Mouse (Mus musculus) liver, embryonic 15.5 days (tissue): Measurements from ENCODE around the gene Aff4. TPM values are rescaled to one million over a fixed set of nuclear protein-coding genes. Genes with fewer than 3 reads are reported as not detected.

Experiments used
- ATAC-seq: fragments of 200-750 bp; cut with Nextera tagmentation; 2 replicates; pipeline ENCODE4 v1.8.0; 2017; ENCODE audit warnings: moderate number of reproducible peaks, mild to moderate bottlenecking, moderate library complexity; ENCODE audit not compliant: insufficient read depth
- H3K27ac ChIP-seq: fragments of 300-500 bp; sonication (generic); replicated peaks from 2 replicates; pipeline ENCODE4 v1.5.1; 2015; ENCODE audit warnings: mild to moderate bottlenecking, inconsistent platforms
- H3K27me3 ChIP-seq: fragments of 300-500 bp; sonication (generic); 2 replicates; pipeline ENCODE4 v1.6.1; 2015; ENCODE audit warnings: mild to moderate bottlenecking, inconsistent platforms
- H3K36me3 ChIP-seq: fragments of 300-500 bp; sonication (generic); replicated peaks from 2 replicates; pipeline ENCODE4 v1.6.1; 2015; ENCODE audit warnings: moderate library complexity, mild to moderate bottlenecking, inconsistent platforms
- H3K4me1 ChIP-seq: fragments of 300-500 bp; sonication (generic); replicated peaks from 2 replicates; pipeline ENCODE4 v1.6.1; 2015; ENCODE audit warnings: inconsistent platforms
- H3K4me2 ChIP-seq: fragments of 300-500 bp; sonication (generic); 2 replicates; pipeline ENCODE4 v1.6.1; 2015; ENCODE audit warnings: moderate library complexity, mild to moderate bottlenecking, inconsistent platforms
- H3K4me3 ChIP-seq: fragments of 300-500 bp; sonication (generic); replicated peaks from 2 replicates; pipeline ENCODE4 v1.5.1; 2015; ENCODE audit warnings: mild to moderate bottlenecking, inconsistent platforms
- H3K9ac ChIP-seq: fragments of 300-500 bp; sonication (generic); 2 replicates; pipeline ENCODE4 v1.6.1; 2015; ENCODE audit warnings: moderate library complexity, mild to moderate bottlenecking, inconsistent platforms
- H3K9me3 ChIP-seq: fragments of 300-500 bp; sonication (generic); replicated peaks from 2 replicates; pipeline ENCODE4 v1.6.1; 2016; ENCODE audit warnings: inconsistent platforms
- WGBS: fragments of 180-500 bp; shearing (Covaris S2); methylation state at CpG from one replicate; pipeline ENCODE4 v1.1.7; 2015; ENCODE audit warnings: mixed read lengths; ENCODE audit not compliant: insufficient replicate concordance; 5-methylcytosine and 5-hydroxymethylcytosine counted together
- microRNA-seq: library from miRNA; unstranded; fragments of <30 nt; microRNA quantifications from one replicate; pipeline ENCODE4, GENCODE M21; 2016
- polyA plus RNA-seq: library from polyadenylated mRNA; unstranded; fragments of >200 nt; fragmentation: Nextera tagmentation; extraction: Ambion mirVana; gene quantifications from 2 replicates; pipeline ENCODE4 v1.2.1, GENCODE M21; 2015

Aff4 gene
- polyA plus RNA-seq, 1 experiment from 2014 or later = 8.0 TPM

DNA sequence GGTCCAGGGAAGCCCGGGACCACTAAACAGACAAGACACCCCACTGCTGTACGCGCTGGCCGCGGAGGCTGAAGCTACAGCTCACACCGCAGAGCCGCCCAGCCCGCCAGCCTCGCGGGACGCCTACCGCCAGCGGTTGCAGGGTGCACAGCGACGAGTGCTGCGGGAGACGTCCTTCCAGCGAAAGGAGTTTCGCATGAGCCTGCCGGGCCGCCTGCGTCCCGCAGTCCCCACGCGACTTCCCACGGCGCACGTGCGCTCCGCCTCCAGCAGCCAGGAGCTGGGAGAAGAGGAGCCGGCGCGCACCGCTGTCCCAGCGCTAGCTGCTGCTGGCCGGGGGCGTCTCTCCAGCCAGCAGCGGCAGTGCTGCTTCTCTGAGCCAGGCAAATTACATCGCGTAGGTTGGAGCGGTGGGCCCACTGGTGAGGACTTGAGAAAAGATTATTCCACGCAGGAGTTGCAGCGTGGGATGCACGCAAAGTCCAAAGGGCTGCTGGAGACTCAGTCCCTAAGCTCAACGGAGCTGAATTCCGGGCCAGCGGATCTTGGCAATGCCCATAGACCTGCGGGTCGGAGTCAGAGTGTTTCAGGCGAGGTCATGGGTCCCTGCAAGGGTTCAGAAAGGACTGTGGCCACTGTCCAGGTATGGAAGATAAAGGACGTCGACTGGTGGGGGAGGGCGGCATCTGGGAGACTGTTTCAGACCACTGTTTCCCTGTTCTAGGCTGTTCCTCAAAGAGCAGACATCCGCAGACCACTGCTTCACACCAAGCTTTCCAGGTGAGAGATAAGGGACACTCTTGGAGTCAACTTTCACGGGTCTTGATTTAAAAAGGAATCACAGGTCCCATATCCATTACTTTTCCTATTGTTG, 113.2 kb downstream of the Aff4 start:
- H3K27ac ChIP-seq = no peak overlapping the region
- H3K9ac ChIP-seq = no peak overlapping the region
- peak overlapping the region; percentile 57 for H3K4me2 ChIP-seq
- peaks cover 29% of the 10 kb centered on the region for H3K4me1 ChIP-seq
- H3K36me3 ChIP-seq = no peaks in the 10 kb centered on the region
- WGBS = 7% methylated on average over 55 of the region's 55 CpGs
- no peak for ATAC-seq
- peaks cover 80% of the 10 kb centered on the region for H3K27me3 ChIP-seq
- peak overlapping the region; percentile 26; the same call in 1 of the 2 replicates for H3K4me3 ChIP-seq
- no peaks in the 10 kb centered on the region for H3K9me3 ChIP-seq

DNA sequence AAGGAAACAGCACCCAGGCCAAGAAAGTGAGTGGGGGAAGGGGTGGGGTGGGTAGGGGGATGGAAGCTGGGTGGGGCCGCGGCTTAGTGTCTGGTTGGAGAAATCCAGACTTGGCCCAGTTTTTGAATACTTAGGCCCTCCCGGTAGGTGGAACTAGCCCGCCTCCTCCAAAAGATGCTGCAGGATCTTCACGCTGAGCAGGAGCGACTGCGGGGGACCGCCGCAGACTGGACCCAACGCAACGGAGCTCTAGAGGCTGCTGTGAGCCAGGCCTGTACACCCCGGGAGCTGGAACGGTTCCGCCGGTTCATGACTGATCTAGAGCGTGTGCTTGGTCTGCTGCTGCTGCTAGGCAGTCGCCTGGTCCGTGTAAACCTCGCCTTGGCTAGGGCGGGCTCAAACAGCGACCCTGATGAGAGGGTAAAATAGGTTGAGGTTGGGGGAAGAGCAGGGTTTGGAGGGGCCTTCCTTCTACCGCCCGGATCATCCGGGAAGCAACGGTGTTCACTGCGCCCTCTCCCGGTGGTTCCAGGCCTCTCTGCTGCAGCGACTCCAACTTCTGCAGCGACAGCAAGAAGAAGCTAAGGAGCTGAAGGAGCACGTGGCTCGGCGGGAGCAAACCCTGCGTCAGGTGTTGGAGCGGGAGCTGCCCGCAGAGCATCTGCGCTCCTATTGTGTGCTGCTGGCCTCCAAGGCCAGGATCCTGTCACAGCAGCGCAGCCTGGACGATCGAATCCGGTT, 115.8 kb downstream of the Aff4 start:
- Histone ChIP-seq H3K9ac (no peak overlapping the region), H3K27ac (no peak overlapping the region), H3K27me3 (peaks cover 89% of the 10 kb centered on the region), H3K4me2 (peak overlapping the region; percentile 35), H3K9me3 (no peaks in the 10 kb centered on the region), H3K4me1 (peaks cover 31% of the 10 kb centered on the region), H3K4me3 (peak overlapping the region; percentile 9; the same call in 1 of the 2 replicates), H3K36me3 (no peaks in the 10 kb centered on the region)
- ATAC-seq = peak; percentile 11; the same call in 1 of the 2 replicates
- 15% methylated on average over 40 of the region's 40 CpGs for WGBS

DNA sequence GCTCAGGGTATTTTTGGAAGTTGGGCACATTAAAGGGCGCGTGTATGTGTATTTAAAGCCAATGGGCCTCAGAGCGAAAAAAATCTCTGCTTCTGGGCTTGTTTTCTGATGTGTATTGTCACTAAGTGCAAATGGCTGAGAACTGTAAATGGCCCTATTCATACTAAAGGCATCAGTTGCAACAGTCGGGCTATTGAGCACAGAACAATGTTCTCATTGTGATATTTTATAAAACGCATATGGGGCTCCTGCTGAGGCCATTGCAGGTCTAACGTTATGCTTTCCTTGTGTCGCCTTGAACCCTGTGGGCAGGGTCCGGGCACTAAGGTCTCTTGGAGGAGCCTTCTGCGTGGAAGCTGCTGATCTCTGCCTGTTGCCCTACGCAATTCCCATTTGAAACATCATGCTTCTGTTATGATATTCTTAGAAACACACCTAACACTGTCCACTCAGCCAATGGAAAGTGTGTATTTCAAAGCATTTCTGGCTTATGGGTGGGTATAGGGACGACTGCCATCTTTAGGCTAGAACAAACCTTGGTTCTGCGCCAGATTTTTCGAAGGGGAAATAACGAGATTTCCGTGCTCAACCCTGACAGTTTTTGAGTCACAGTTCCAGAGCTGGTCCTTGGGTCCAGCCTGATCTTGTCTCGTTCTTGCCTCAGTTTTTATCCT, 118.8 kb downstream of the Aff4 start:
- Histone ChIP-seq H3K36me3 (no peaks in the 10 kb centered on the region), H3K9ac (no peak overlapping the region), H3K27me3 (peaks cover 87% of the 10 kb centered on the region), H3K27ac (no peak overlapping the region), H3K9me3 (no peaks in the 10 kb centered on the region), H3K4me3 (no peak overlapping the region), H3K4me1 (peaks cover 12% of the 10 kb centered on the region), H3K4me2 (no peak overlapping the region)
- 39% methylated on average over 16 of the region's 16 CpGs for WGBS
- ATAC-seq = no peak

DNA sequence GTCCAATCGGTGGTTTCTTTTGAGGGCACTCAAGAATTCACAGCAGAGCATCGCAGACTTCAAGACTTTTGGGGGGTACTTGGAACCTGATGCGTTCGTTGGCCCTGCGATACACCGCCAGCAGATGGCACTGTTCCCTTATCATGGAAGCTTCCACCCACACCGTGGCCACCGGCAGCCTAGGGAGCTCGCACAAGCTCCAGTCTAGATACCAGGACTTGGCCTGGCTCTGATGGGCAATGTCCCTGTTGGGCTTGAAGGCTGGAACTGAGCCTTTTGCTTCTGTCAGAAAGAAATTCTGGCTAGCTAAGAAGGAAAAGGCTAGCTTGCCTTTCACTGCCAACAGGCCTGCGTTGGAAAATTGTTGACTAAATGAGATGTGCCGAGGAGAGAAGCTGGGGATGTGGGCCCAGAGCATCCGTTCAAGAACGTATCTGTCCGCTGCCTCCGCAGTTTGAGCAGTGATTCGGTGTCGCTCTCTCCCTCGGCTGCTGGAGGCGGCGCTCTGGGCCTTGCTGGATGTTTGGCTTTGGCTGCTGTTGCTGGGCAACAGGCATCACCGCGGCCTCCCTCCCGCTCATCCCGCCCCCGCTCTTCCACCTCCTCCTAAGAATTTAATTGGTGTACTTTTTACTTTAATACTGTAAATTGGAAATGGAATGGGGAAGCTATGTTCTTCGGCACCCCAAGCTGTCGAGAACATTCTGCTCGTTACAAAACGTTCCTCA, 119.5 kb downstream of the Aff4 start, which contains the start of gene Gm9837:
TSS of gene Gm9837 (minus strand) at position 512 of the 728 bp plus-strand sequence.
- ATAC-seq = peak; percentile 66
- H3K27me3 ChIP-seq = peaks cover 87% of the 10 kb centered on the region
- H3K4me3 ChIP-seq = no peak within 1 kb of the TSS
- 0 out of 2 replicates have a peak within 1 kb of the TSS, but pooled peaks have one; percentile 2 for H3K4me2 ChIP-seq
- H3K9ac ChIP-seq = no peak within 1 kb of the TSS
- H3K36me3 ChIP-seq = no peaks in the 10 kb centered on the region
- 8% methylated on average over 29 of the region's 29 CpGs for WGBS
- H3K27ac ChIP-seq = no peak within 1 kb of the TSS
- H3K9me3 ChIP-seq = no peaks in the 10 kb centered on the region
- peaks cover 12% of the 10 kb centered on the region for H3K4me1 ChIP-seq

Small RNA genes within 50 kb of the gene (microRNA-seq; reads per million reads assigned to microRNA genes)
- not detected for gene Mir6920

Other genes starting within 250 kb of the Aff4 start
- gene Hspa4, start 50.4 kb upstream of the Aff4 start, polyA plus RNA-seq = 37.1 and 41.7 TPM in 2 replicates
- gene Zcchc10, start 26.2 kb upstream of the Aff4 start, polyA plus RNA-seq = 7.2 and 7.8 TPM in 2 replicates
- 49.7 and 54.7 TPM in 2 replicates for gene Leap2, start 72.3 kb downstream of the Aff4 start, polyA plus RNA-seq
- 473 and 512 TPM in 2 replicates for gene Uqcrq, start 80.0 kb downstream of the Aff4 start, polyA plus RNA-seq
- gene Gdf9, start 80.2 kb downstream of the Aff4 start, polyA plus RNA-seq = 0.13 and 0.24 TPM in 2 replicates
- 0.09 and 0.13 TPM in 2 replicates for gene Gm10447, start 106.3 kb downstream of the Aff4 start, polyA plus RNA-seq
- 2.9 and 4.0 TPM in 2 replicates for gene Shroom1, start 106.4 kb downstream of the Aff4 start, polyA plus RNA-seq
- gene Gm9837, start 119.6 kb downstream of the Aff4 start, polyA plus RNA-seq = not detected in 2 replicates
- gene Gm9945, start 129.3 kb downstream of the Aff4 start, polyA plus RNA-seq = 0.62 and 0.99 TPM in 2 replicates
- gene Sowaha, start 129.4 kb downstream of the Aff4 start, polyA plus RNA-seq = 18.7 and 23.0 TPM in 2 replicates
- gene Sept8, start 168.4 kb downstream of the Aff4 start, polyA plus RNA-seq = 18.2 and 18.3 TPM in 2 replicates
- 7.3 and 7.5 TPM in 2 replicates for gene Kif3a, start 216.5 kb downstream of the Aff4 start, polyA plus RNA-seq